Mouse (Mus musculus): Measurements from ENCODE around the gene Elf3.
"Not testable (repeated sequence)": the region's sequence is repeated elsewhere in the genome, so short reads cannot be mapped to it uniquely, and the experiment has no call there.

The Elf3 gene

DNA sequence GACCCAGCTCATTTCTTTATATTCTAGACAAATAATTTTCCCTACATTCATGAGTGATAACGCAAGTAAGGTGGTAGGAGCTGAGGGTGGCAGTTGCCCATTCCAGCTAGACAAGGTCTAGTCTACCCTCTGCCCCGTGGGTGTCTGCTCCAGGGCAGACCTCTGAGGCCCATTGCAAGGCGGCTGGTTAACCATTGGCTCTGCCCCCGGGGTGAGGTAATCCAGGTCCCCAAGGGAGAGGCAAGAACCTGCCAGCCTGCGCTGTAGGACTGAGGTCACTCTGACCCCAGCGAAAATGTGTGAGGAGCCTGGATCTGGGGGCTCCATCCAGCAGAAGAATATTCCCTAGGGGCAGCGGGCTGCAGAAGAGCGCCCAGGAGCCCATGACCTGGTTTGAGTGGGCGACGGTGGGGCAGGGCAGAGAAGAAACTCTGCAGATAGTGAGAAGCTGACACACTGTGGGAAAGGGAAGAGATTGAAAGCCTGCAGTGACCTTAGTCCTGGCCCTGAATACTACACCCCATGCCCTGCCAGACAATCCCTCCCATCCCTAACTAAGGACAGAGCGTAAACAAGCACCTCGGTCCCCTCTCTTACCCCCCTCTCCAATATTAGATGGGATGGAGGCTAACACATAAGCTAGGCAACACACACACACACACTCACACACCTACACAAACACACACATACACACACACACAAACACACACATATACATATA is 21.1 kb downstream of the Elf3 start:
- DNase-seq (ENCODE audit: low spot score): no peak

DNA sequence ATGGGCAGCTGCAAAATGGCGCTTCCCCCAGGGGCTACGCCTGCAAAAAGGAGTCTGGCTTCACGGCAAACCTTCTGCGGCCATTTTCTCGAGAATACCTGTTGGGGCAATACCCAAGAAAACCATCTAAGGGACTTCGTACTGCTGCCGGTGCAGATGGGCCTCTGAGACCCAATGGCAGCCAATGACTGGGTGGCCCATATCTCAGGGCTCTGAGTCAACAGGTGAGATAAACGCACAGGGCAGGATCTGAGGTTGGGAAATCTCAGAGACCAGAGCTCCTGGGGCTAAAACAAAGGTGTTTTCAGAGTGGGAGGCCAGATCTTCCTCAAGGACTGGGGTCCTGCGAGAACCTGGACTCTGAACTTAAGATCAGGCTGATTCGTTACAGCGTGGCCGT is 23.6 kb downstream of the Elf3 start:
- DNase-seq (ENCODE audit: low spot score): no peak

DNA sequence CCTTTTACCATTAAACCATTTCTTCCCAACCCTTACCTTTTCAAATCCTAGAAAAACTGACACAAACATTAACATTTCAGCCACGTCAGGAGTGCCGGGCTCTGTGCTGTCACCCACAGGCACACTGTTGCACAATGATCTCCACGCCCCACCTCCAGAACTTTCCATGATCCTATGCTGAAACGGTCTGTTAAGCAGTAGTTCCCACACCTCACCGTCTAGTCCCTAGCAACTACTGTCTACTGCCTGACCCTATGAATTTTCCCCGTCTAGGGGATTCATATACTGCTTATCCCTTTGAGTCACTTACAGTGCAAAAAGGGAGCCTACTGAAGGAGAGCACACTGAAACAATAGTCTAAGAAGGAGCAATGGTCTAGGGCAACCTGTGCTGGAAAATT is 24.4 kb downstream of the Elf3 start:
- no peak for DNase-seq (ENCODE audit: low spot score)

DNA sequence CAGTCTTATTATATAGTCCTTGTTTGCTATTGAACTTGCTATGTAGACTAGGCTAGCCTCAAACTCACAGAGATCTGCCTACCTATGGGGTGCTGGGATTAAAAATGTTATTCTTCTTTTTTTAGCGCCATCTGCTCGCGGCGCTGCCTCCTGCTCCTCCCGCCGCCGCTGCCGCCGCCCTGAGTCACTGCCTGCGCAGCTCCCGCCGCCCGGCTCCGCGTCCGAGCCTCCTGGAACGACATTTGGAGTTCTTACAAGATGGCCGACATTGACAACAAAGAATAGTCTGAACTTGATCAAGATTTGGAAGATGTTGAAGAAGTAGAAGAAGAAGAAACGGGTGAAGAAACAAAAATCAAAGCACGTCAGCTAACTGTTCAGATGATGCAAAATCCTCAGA is 26.5 kb downstream of the Elf3 start:
- not testable (repeated sequence) for DNase-seq (ENCODE audit: low spot score)

DNA sequence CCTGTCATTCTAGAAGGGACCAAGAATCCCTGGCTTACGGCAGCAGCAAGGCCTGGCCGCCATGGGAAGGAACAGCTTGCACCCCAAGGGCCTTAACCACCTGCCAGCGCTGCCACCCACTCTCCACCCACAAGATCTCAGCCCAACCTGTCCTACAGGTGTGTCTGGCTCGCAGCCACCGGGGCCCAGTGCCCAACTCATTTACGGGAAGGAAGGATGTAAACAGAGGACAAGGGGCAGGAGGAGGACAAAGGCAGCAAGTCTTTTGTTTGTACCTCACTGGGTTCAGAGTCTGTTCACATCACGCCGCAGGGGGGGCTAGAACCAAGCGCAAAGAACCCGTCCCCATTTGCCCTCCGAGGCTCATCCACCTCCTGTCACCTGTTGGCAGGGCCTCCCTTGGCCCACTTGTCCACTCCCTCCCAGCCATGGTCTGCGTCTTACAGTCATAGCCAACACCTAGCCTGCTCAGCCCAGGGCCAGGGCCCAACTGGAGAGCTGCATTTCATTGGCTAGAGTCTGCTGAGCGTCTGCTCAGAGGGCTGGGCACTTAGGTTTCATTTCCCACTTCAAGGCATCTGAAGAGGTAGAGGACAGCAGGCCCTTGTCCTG is 30.9 kb downstream of the Elf3 start:
- DNase-seq (ENCODE audit: low spot score): no peak

DNA sequence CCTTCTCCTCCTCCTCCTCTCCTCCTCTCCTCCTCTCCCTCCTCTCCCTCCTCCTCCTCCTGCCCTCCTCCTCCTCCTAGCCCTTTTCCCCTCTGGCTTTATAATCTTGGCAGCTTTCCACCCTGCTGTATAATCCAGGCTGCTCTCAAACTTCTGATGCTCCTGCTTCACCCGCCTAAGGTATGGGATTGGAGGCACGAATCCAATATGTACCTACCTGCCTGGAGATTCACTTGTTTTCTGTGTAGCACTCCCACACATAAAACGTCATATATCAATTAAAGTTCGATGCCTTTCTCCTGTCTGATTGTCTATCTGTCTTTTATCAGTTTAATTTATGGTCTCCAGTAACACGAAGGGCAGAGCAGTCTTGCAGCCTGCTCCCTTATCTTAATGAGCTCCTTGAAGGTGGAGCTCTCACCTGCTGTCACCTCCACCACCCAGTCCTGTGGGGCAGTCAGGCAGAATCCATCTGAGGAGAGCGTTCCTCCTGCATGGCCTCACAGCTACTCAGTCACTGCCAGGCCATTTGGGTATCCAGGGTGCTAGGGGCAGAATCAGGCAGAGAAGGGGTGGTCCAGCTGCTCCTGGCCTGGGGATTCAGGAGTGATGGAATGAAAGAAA is 33.3 kb downstream of the Elf3 start:
- DNase-seq (ENCODE audit: low spot score): no peak

DNA sequence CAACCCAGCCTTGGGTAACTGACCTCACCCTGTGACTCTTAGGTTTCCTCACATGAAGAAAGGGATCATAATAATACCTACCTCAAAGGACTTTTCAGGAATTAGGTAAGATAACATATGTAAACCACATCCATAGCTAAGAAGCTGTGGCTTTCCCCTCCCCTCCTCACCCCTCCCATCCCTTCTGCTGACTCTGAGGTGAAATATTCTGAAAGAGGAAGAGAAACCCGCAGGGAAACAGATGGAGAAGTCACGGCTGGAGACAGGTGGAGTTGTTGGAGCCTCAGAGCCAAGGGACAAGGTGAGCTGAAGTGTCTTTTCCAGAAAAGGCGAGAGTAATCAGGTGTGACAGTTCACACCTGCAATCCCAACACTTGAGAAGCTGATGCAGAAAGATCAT is 34.2 kb downstream of the Elf3 start:
- no peak for DNase-seq (ENCODE audit: low spot score)

GRCm38 (mm10) chr1:135217607-135218233 is 40.6 kb downstream of the Elf3 start:
- no peak for DNase-seq (ENCODE audit: low spot score)

DNA sequence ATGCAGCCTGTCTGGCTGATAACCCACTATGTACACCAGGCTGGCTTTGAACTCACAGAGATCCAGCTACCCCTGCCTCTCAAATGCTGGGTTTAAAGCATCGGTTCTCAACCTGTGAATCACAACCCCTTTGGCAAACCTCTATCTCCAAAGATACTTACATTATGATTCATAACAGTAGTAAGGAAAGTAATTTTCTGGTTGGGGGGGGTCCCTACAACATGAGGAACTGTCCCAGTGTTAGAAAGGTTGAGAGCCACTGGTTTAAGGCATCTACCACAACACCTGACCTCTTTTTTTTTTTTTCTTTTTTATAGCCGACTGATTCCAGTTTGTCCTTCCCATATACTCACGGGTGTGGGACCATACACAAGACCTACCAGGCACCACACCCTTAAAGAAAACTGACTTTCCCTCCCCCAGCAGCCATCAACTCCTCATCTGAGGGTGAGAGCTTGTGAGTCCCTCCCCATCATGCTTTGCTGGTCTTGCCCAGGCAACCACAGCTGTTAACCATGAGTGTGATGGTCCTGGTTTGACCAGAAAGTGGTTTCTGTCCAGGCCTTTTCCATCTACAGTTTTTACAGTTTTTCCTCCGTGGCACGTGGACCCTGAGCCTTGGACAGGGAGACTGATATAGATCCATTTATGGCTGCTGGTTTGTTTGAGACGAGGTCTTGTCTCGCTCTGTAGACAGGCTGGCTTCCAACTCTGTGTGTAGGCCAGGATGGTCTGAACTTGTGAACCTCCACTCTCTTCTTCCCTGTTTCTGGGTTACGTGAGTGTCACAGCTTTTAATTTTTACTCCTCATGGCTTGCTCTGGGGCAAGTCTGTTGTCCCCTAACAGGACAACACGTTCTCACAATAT is 44.4 kb downstream of the Elf3 start:
- no peak for DNase-seq (ENCODE audit: low spot score)

DNA sequence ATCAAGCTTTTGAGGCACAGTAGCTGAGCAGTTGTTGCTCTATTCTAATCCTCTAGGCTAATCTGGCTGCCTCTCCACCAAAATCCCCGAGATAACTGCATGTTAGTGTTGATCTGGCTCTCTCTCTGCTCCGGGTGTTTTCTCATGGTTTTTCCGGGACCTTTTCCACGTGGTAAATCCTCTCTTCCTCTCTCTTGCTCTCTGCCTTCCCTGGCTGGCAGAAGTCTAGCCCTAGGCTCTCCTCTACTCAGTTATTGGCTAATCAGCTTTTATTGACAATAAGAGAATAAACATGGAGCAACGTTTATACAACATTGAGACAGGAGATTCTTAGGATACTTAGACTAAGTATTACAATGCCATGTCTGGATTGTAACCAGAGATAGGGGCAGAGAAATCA is 47.9 kb downstream of the Elf3 start:
- no peak for DNase-seq (ENCODE audit: low spot score)

GRCm38 (mm10) chr1:135208716-135209115 is 49.7 kb downstream of the Elf3 start:
- DNase-seq (ENCODE audit: low spot score): no peak

GRCm38 (mm10) chr1:135206586-135207339 is 51.6 kb downstream of the Elf3 start:
- no peak for DNase-seq (ENCODE audit: low spot score)

DNA sequence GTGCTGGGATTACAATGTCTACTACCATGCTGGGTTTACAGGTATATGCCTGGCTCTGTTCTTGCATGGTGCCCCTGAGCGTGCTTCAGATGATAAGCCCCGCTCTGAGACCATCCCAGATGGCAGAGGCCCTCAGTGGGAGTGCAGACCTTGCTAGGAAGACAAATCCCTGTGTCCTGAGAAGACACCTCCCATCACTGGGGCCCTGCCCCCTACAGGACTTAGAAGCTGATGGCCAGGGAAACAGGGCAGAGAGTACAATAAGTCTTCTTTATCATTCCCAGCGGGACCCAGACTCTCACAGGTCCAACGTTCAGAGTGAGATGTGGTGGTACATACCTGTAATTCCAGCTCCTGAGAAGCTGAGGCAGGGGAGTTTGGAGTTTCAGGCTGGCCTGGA is 53.1 kb downstream of the Elf3 start:
- no peak for DNase-seq (ENCODE audit: low spot score)

GRCm38 (mm10) chr1:135204196-135205126 is 53.9 kb downstream of the Elf3 start:
- DNase-seq (ENCODE audit: low spot score): no peak
